In the genomic region with DNA sequence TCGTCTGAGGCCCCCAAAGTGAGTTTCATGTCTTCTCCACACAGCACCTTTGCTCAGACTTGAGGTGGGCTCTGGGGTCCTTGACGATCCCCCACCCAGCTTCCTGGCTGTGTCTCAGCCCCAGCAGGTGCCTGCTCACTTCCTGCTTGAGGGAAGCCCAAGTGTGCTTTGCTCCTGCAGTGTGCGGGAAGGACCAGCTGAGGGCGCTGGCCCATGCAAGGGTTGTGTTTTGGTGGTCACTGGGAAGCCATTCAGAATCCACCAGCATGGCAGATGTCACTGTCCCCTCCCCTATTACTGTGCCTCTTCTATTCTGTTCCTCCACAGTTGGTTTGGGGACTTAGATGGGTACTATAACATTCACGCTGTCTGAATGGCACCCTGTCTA, we compare ENCODE assay signal across 9 mouse cellular contexts. TPM values are rescaled to one million over a fixed set of nuclear protein-coding genes. Genes with fewer than 3 reads are reported as not detected.
A peak's percentile ranks its signal among the peaks of the same experiment; 100 is the strongest.
DNase-seq lines count a peak whose midpoint lies in the region; ATAC-seq and TF ChIP-seq lines count a peak whose summit lies in the region.
"Had no signal": no experiment of that assay in that cellular context is flagged by ENCODE, and none has a peak within 500 bp of the region (broad histone marks: within the 10 kb centered on the region; RNA-seq: fewer than 3 reads in every experiment).

No protein-coding gene starts in this region.

- peaks cover 35% of the 10 kb centered on the region for H3K4me1 ChIP-seq in hindbrain, embryonic 10.5 days (replicated peaks)
- H3K4me1 ChIP-seq in hindbrain, embryonic 16.5 days (ENCODE audit: control insufficient read depth, insufficient read depth, low read depth, low read length), result peaks cover 4% of the 10 kb centered on the region; the same call in 1 of the 2 replicates
- H3K4me1 ChIP-seq in cortical plate, adult 2 months (ENCODE audit: control insufficient read depth, insufficient read depth, low read length), result peaks cover 1% of the 10 kb centered on the region; the same call in 1 of the 2 replicates

- H3K9ac ChIP-seq in hindbrain, embryonic 16.5 days (ENCODE audit: low read depth, low read length), result no peak overlapping the region

- H3K4me2 ChIP-seq in hindbrain, embryonic 16.5 days (ENCODE audit: low read length), result no peak overlapping the region

- peak; percentile 59 for DNase-seq in hindbrain, embryonic 10.5 days (ENCODE audit: low spot score)
- peak; percentile 17 for DNase-seq in CD4-positive helper T cell, adult 2 months (ENCODE audit: low read depth, low spot score)
- peak; percentile 29 for DNase-seq in naive thymus-derived CD4-positive, alpha-beta T cell, adult 2 months (ENCODE audit: low read depth)
- no peak for DNase-seq in urinary bladder, postnatal 25 days (ENCODE audit: low spot score)
- DNase-seq in adrenal gland, adult 18-20 months (ENCODE audit: low spot score in 2 of 2), result no peak
- no peak for DNase-seq in urinary bladder, postnatal 10 days (ENCODE audit: low spot score)

- ATAC-seq in hindbrain, embryonic 16.5 days, result no peak

- H3K4me3 ChIP-seq in hindbrain, embryonic 10.5 days, result no peak overlapping the region
- no peak overlapping the region for H3K4me3 ChIP-seq in hindbrain, embryonic 16.5 days (ENCODE audit: low read length)
- H3K4me3 ChIP-seq in cortical plate, adult 2 months (ENCODE audit: insufficient read depth, low read length), result no peak overlapping the region
- H3K4me3 ChIP-seq: myocyte had no signal

- 0 out of 2 replicates have a peak, but pooled peaks have one; percentile 23 for TF ChIP-seq CTCF in cortical plate, adult 2 months (IDR thresholded peaks at IDR 0.05; ENCODE audit: extremely low read depth, insufficient read depth, low read length)

- H3K9me3 ChIP-seq in hindbrain, embryonic 10.5 days, result no peaks in the 10 kb centered on the region
- H3K9me3 ChIP-seq in hindbrain, embryonic 16.5 days (ENCODE audit: control insufficient read depth, low read length), result no peaks in the 10 kb centered on the region

- H3K36me3 ChIP-seq in hindbrain, embryonic 10.5 days, result 0 out of 2 replicates have a peak, but pooled peaks cover 2% of the 10 kb centered on the region
- no peaks in the 10 kb centered on the region for H3K36me3 ChIP-seq in hindbrain, embryonic 16.5 days (ENCODE audit: control insufficient read depth, insufficient read depth, low read length)

- no peak for TF ChIP-seq POLR2A in cortical plate, adult 2 months (IDR thresholded peaks at IDR 0.05; ENCODE audit: extremely low read depth, insufficient read depth, low read length)

- H3K27ac ChIP-seq in hindbrain, embryonic 10.5 days, result peak overlapping the region; percentile 79; the same call in 1 of the 2 replicates
- no peak overlapping the region for H3K27ac ChIP-seq in hindbrain, embryonic 16.5 days (ENCODE audit: low read depth, low read length)
- H3K27ac ChIP-seq in cortical plate, adult 2 months (ENCODE audit: insufficient read depth, low read length), result no peak overlapping the region

- H3K27me3 ChIP-seq in hindbrain, embryonic 10.5 days (ENCODE audit: insufficient read depth, poor library complexity, severe bottlenecking), result no peaks in the 10 kb centered on the region
- no peaks in the 10 kb centered on the region for H3K27me3 ChIP-seq in hindbrain, embryonic 16.5 days (replicated peaks; ENCODE audit: control insufficient read depth, insufficient read depth, low read length)

- WGBS in hindbrain, embryonic 10.5 days, result 36% methylated on average over 5 of the region's 5 CpGs
- 42% methylated on average over 5 of the region's 5 CpGs for WGBS in hindbrain, embryonic 16.5 days

RNA-seq across cellular contexts. Expression of a gene that starts 44.8 kb away (rescaled TPM):
- 6.6 and 7.1 TPM in 2 replicates for polyA plus RNA-seq in hindbrain, embryonic 10.5 days (2016; fragmentation: Nextera tagmentation; extraction: Ambion mirVana)
- 7.4 and 7.6 TPM in 2 replicates for polyA plus RNA-seq in hindbrain, embryonic 16.5 days (2015; fragmentation: Nextera tagmentation; extraction: Ambion mirVana)
- polyA plus RNA-seq in cortical plate, adult 2 months (2012; rRNA removed), result 6.4 and 7.3 TPM in 2 replicates
- total RNA-seq in adrenal gland, adult 18-20 months (2021), result 1 to 10 TPM; 7.8 to 8.0 TPM

RNA-seq across cellular contexts. Expression of a gene that starts 45.0 kb away (rescaled TPM):
- polyA plus RNA-seq in hindbrain, embryonic 10.5 days (2016; fragmentation: Nextera tagmentation; extraction: Ambion mirVana), result 19.6 and 21.2 TPM in 2 replicates
- polyA plus RNA-seq in hindbrain, embryonic 16.5 days (2015; fragmentation: Nextera tagmentation; extraction: Ambion mirVana), result 7.3 and 8.4 TPM in 2 replicates
- 6.5 and 7.7 TPM in 2 replicates for polyA plus RNA-seq in cortical plate, adult 2 months (2012; rRNA removed)
- 1 to 10 TPM; 6.8 to 8.9 TPM for total RNA-seq in adrenal gland, adult 18-20 months (2021)

RNA-seq across cellular contexts. Expression of a gene that starts 56.2 kb away (rescaled TPM):
- 4.8 and 4.9 TPM in 2 replicates for polyA plus RNA-seq in hindbrain, embryonic 10.5 days (2016; fragmentation: Nextera tagmentation; extraction: Ambion mirVana)
- polyA plus RNA-seq in hindbrain, embryonic 16.5 days (2015; fragmentation: Nextera tagmentation; extraction: Ambion mirVana), result 15.7 and 16.0 TPM in 2 replicates
- polyA plus RNA-seq in cortical plate, adult 2 months (2012; rRNA removed), result 25.1 and 27.1 TPM in 2 replicates
- 10 to 100 TPM; 56.6 to 57.9 TPM for total RNA-seq in adrenal gland, adult 18-20 months (2021)

Comparison
In these comparisons a context has a peak if more than half of its experiments do, and no peak if none do; other contexts are left out.
1. DNase-seq: peak in hindbrain, embryonic 10.5 days (single experiment), CD4-positive helper T cell, adult 2 months (single experiment) and naive thymus-derived CD4-positive, alpha-beta T cell, adult 2 months (single experiment); none in urinary bladder, postnatal 25 days (single experiment), adrenal gland, adult 18-20 months (0 of 2) and urinary bladder, postnatal 10 days (single experiment).